Mouse (Mus musculus) thymus, postnatal 10 days (tissue): ENCODE measurements around the gene Thrsp.

Experiments
- DNase-seq, 2 experiments: peaks; one replicate each; pipeline ENCODE4 v3.0.0; 2021; ENCODE audit warnings: low spot score in 2 of 2

Thrsp gene

GRCm38 (mm10) chr7:97416473-97416872, 1.1 kb downstream of the Thrsp start:
- DNase-seq, result no peak

DNA sequence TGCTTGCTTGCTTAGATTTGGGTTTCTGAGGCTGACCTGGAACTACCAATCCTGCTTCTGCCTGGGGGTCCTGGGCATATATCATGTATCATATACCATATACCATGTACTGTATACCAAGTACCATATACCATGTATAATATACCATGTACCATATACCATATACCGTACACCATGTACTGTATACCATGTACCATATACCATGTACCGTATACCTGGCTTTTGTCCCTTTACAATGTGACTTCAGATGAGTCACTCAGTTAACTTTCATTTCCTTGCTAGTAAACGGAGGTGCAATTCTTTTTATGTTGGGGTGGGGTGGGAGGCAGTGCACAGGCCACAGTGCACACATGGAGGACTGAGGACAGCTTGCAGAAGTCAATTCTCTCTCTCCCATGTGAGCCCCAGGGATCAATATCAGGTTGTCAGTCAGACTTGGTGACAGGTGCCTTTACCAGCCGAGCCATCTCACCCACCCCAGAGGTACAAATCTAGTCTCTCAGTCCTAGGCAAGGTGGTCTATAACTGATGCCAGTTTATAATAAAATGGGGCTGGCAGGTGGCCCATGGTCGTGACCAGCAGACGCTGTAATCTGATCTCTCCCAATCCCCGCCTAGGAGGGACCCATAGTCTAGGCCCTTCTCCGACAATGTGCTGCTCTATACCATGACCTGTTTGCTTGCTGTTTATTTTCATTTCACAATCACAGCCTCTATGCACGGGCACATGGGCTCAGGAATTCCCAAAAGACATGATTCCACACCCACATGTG, 2.4 kb downstream of the Thrsp start:
- no peak for DNase-seq

DNA sequence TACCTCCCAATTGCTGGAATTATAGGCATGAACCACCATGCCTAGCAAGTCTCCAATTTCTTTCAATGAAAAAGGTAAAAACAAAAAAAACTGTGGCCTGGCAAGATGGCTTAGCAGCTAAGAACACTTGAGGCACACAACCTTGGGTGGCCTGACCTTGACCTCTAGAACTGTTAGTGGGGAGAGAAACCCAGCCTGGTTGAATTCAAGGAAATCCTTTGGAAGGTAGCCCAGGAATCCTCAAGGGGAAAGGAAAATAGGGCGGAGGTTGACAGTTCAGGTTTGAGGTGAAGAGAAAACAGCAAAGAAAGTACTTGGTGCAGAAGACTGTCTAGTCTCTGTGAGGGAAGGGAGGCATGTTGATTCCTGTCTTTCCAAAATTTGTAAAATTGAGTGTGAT, 3.1 kb downstream of the Thrsp start:
- DNase-seq, result no peak

DNA sequence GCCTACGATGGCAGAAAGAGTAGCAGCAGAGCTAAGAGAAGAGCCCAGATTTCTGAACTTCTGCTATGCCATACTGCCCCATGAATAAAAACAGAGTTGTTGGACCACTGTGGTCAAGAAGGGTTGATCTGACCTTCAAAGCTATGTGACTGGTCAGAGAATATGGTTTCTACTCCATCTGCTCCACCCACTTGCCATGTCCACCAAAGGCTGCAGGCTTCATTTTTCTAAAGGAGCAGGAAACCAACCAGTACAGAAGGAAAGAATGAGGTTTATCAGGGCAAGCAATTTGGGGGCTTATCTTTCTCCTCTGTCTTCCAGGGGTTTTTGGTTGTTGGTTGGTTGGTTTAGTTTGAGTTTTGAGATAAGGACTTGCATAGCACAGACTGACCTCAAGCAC, 3.5 kb downstream of the Thrsp start:
- no peak for DNase-seq

- no peak for DNase-seq
Observed at GRCm38 (mm10) chr7:97411575-97411974, 6.0 kb downstream of the Thrsp start.

DNA sequence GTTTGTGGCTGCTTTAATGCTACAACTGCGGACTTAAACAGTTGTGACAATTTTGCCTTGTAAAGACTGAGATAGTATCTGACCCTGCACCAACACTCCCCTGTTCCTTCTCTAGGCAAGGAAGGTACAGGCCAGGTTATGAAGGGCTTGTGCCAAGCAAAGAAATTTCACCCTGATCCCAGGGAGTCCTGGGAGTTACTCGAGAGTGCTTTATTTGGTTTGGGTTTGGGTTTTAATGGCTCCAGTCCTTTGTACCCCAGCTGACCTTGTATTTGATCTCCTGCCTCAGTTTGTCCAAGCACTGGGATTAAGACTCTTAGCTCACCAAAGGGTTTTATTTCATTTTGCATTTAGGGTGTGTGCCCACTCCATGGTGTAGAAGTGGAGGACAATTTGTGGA, 6.4 kb downstream of the Thrsp start:
- no peak for DNase-seq

- no peak for DNase-seq
Observed at GRCm38 (mm10) chr7:97407145-97407544, 10.4 kb downstream of the Thrsp start.

DNA sequence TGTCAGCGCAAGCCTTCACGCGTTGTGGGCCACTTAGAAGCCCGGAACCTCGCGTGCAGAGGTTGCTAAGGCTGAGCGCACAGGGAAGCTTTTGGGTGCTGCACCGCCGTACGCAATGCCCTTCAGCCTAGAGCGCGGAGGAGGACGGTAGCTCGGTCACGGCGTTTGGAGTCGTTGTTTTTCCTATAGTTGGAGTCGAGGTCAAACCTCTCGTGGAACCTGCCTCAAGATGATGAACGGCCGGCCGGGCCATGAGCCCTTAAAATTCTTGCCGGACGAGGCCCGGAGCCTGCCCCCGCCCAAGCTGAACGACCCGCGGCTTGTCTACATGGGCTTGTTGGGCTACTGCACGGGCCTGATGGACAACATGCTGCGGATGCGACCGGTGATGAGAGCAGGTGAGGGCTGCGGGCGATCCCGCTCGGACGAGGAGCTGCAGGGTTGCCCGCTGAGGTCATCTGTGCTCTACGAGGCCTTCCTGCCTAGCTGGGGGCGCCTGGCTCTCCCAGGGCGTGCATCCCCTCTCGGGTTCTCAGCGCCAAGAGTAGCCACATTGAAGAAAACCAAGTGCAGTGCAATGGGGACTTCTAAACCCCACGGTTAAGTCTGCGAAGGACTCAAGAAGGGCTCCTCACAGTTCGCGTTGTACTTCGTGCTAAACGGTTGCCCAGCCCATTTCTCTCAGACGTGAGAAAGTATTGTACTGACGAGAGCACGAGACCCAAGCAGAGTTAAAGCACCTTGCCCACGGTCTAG, 17.4 kb downstream of the Thrsp start, which contains the start of gene Ndufc2:
TSS of gene Ndufc2 (plus strand) at position 44 of the 756 bp plus-strand sequence.
- peak; percentile 43 to 71 for DNase-seq

DNA sequence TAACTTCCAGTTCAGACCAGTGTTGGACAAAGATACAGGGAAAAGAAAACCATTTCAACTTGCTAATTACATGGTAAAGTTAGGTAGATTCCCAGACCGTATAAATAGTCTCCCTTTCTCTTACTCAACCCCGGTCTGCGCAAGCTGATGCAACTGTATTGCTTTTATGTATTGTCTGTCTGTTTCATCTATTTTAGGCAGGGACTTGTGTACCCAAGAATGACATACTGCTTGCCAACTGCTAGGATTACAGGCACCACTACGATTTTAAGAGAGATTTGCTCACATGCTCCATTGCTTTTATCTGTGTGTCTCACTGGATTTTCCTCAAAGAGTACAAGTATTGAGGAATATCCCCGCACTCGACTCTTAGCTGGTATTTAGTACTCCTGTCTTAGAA, 18.6 kb downstream of the Thrsp start:
- DNase-seq, result no peak

DNA sequence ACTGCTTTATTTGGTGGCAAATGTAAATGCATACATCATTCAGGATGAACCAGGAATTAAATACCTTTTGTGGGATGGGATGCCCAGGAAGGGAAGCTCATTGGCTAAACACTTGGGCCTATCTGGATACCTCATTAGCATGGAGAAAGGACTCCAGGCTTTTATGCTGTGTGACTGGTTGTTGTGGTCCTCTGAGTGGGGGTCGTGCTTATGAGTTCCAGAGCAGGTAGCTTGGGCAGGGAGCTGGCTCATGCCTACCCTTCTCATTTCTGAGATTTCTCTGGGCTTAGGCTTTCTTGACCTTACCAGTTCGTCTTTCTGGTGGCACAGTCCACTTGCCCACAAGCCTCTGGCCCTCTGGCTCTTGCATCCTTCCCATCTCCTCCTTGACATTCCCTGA, 23.2 kb downstream of the Thrsp start:
- DNase-seq, result no peak

DNA sequence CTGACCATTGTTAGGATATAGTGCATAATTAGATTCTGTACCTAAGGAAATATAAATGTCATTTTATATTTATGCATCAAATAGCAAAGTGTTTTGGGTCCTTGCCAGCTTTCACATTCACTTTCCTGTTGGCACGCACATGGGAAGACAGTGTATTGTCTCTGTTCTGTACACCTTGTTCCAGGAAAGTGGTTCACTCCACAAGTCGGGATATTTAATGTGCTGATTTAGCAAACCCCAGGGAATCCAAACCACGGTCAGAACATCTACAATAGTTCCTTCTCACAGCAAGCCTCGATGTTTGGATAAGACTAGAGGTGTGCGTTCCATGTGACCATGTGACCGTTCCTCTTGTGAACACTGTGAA, 25.5 kb downstream of the Thrsp start:
- no peak for DNase-seq

DNA sequence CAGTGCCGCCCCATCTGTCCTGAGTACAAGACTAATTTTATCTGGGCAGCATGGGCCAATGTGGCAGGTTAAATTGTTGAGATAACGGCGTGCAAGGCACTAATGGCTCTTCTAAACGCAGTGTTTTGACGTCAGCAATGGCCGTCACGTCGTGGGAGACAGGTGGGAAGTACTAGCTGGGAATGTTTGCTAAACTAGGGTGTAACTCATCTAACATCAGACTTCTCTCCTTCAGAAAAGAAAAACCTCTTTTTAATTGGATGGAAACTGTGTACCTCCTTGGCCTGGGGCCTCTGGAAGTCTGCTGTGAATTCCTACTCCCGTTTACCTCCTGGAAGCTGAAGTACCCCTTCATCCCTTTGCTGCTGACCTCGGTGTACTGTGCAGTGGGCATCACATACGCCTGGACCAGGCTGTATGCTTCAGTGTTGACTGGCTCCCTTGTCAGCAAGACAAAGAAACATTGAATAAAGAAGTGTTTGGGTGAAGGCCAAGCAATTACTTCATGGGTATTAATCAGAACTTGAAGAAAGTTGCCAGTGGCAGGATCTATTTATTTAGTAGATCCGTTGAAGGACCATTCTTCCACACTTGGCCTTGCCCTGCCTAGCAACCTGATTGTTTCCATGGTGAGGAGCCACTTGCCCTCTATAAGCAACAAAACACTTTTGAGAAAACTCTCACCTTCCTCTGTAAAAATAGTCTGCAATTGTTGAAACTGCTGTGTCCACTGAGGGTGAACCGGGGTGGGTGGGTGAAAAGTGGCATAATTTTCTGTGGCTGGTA, 26.0 kb downstream of the Thrsp start:
- DNase-seq, result no peak

- DNase-seq, result no peak
Observed at GRCm38 (mm10) chr7:97388541-97388940, 29.0 kb downstream of the Thrsp start.

DNA sequence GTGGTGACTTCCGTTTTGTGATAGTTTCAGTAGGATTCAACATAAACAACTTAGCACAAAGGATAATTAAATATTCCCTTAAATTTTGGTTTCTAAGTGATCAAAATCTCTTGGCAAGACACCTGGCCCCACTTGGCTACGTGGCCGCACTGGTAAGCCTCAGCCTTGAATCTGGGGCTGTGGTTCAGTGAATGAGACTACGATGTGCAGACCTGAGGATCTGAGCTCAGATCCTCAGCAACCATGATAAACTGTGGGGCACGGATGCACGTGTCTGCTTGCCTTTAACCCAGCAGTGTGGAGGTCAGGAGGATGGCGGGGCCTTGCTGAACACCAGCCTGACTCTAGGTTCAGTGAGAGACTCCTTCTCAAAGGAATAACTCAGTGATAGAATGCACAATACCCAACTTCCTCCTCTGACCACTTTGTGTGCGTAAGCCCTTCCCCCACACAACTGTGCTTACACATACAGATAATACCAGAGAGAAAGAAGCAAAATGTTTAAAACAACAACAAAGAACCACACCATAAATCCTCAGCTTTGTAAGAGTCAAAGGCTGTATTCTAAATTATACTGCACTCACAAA, 29.9 kb downstream of the Thrsp start:
- DNase-seq, result peak; percentile 25 to 33

GRCm38 (mm10) chr7:97386806-97387370, 30.6 kb downstream of the Thrsp start:
- no peak for DNase-seq

- no peak for DNase-seq
Observed at GRCm38 (mm10) chr7:97386106-97386805, 31.3 kb downstream of the Thrsp start.

DNA sequence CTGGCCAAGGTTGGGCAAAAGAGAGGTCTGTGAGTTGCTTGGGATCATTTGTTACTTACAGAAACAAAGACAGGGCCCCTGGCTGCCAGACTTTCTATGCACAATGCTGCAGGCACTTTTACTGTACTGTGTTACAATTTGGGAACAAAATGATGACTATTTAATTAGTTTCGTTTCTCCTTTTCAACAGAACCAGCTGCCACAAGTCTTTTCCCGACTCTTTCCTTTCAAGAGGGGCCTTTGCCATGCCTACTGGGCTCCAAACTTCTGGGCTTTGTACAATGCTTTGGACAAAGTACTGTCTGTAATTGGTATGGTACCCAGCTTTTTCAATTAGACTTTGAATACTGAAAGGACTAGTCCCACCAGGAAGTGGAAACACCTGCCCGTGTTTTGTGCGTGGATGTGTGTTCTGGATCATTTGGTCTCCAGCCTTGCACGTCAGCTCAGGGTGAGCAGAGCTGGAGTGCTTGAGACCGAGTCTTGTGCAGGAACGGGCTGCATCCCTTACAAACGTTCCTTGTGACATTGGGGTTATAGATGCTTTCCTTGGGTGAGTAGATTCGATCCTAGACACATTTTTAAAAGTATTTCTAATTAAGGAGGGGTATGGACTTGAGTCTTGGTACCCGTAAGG, 33.9 kb downstream of the Thrsp start:
- no peak for DNase-seq

DNA sequence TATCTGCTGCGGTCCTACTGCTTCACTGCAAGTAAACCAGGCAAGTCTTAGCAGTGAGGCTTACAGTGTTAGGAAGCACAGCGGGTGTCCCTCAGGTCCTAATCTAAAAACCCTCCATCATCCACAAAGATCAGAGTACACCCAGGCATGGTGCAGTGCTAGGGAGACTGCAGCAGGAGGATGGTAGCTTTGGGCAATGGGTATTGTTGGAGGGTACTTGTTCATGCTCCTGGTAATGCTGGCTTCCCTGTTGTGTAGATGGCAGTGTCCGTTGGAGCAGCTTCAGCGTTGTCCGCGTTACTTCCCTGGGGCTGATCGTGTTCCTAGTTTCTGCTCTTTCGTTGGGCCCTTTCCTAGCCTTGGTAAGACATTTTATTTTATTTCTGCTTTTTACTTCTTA, 34.9 kb downstream of the Thrsp start:
- DNase-seq, result no peak

DNA sequence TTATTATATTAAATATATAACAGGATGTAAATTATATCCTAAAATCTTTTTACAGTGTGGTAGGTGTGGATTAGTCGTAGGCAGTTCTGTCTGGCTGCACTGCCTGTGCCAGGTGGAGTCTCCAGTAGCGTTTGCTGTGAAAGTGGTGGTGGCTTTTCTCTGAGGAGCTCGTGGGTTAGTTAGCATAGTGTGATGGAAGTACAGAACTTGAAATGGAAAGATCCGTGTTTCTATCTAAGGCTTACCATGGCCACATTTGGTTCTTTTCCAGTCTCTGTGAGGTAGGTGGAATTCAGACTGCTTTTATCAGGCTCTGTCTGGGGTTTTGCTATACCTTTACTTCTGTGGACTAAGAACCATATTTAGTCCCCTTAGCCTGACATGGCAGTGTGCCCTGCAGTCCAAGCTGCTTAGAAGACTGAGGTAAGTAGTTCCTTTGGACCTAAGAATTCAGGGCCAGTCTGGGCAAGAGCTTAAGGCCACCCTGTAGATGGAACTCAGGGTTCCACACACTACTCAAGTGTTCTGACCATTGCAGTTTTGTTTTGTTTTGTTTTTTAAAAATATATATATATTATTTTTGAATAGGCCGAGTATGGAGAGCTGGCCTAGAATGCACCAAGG, 36.9 kb downstream of the Thrsp start:
- DNase-seq, result no peak

DNA sequence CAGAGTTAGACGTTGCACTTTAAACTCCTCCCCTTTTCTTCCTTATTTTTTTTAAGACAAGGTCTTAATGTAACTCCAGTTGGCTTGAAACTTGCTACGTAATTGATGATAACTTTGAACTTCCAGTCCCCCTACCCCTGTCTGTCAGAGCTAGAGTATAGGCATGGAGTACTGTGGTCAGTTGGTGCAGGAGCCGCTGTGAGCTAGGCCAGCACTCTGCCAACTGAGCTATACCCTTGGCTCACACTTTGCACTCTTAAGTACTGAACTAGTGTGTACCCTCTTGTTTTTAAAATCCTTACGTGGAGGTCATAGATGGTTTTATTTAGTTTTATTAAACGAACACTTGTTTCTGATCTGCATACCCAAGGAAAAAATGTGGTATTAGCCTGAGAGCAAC, 38.2 kb downstream of the Thrsp start:
- no peak for DNase-seq
